Mouse (Mus musculus) midbrain, embryonic 10.5 days (tissue): Measurements from ENCODE around the gene Vill. TPM values are rescaled to one million over a fixed set of nuclear protein-coding genes. Genes with fewer than 3 reads are reported as not detected.

Experiments
- DNase-seq: peaks from one replicate; pipeline ENCODE4 v3.0.0-alpha.2; 2017; ENCODE audit warnings: low spot score
- H3K27ac ChIP-seq: fragments of 300-500 bp; sonication (generic); replicated peaks from 2 replicates; pipeline ENCODE4 v1.5.1; 2016; ENCODE audit warnings: mild to moderate bottlenecking
- H3K27me3 ChIP-seq: fragments of 300-500 bp; sonication (generic); 2 replicates; pipeline ENCODE4 v1.6.1; 2016; ENCODE audit warnings: low read depth, mild to moderate bottlenecking; ENCODE audit not compliant: poor library complexity, severe bottlenecking
- H3K36me3 ChIP-seq: fragments of 300-500 bp; sonication (generic); 2 replicates; pipeline ENCODE4 v1.6.1; 2016; ENCODE audit warnings: mild to moderate bottlenecking, moderate library complexity
- H3K4me1 ChIP-seq: fragments of 300-500 bp; sonication (generic); 2 replicates; pipeline ENCODE4 v1.6.1; 2016
- H3K4me3 ChIP-seq: fragments of 300-500 bp; sonication (generic); 2 replicates; pipeline ENCODE4 v1.5.1; 2016; ENCODE audit warnings: mild to moderate bottlenecking, moderate library complexity
- H3K9me3 ChIP-seq: fragments of 300-500 bp; sonication (generic); replicated peaks from 2 replicates; pipeline ENCODE4 v1.6.1; 2016; ENCODE audit warnings: mild to moderate bottlenecking
- WGBS: fragments of 180-500 bp; shearing (Covaris S2); methylation state at CpG from one replicate; pipeline ENCODE4 v1.1.7; 2016; 5-methylcytosine and 5-hydroxymethylcytosine counted together
- polyA plus RNA-seq: library from polyadenylated mRNA; unstranded; fragments of >200 nt; fragmentation: Nextera tagmentation; extraction: Ambion mirVana; gene quantifications from 2 replicates; pipeline ENCODE4 v1.2.1, GENCODE M21; 2016

Gene Vill
- polyA plus RNA-seq, 1 experiment from 2014 or later, result 10.5 TPM

DNA sequence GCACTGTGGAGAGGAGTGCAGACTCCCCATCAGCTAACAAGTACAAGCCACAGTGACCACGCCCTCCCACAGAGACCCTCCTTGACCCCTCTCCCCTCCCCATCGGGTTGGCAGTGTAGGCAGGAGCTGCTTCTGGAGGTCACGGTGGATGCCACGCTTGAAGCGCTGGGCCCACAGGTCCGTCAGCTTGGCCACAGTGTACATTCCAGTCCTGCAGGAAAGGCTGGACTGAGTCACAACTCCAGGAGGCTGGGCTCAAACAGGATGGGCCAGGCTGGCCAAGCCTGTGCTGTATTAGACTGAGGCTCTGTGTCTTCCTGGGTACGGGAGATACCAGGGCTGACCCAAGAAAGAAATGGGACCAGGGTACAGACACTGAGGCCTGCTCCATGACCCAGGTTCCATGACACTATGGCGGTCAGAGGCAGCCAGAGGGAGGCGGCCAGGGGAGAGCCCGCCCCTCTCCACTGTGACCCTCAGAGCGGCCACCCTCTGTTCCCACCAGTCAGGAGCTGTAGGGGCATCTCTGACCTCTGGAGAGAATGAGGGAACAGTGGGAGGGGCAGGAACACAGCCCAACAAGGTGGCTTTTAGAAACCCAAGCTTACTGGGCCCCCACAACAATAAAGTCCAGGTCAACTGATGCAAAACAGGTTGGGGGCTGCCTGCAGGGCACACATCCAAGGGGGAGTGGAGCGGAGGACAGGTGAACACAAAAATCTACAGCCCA is 39.2 kb downstream of the Vill start:
- 60% methylated on average over 12 of the region's 12 CpGs for WGBS
- Histone ChIP-seq H3K4me3 (peak overlapping the region; percentile 67), H3K4me1 (peaks cover 70% of the 10 kb centered on the region), H3K27me3 (peaks cover 91% of the 10 kb centered on the region), H3K27ac (no peak overlapping the region), H3K36me3 (no peaks in the 10 kb centered on the region), H3K9me3 (no peaks in the 10 kb centered on the region)
- no peak for DNase-seq

- 3% methylated on average over 45 of the region's 45 CpGs for WGBS
- peak overlapping the region; percentile 67 for H3K4me3 ChIP-seq
- peaks cover 66% of the 10 kb centered on the region for H3K4me1 ChIP-seq
- peaks cover 82% of the 10 kb centered on the region for H3K27me3 ChIP-seq
- peak; percentile 44 for DNase-seq
- no peaks in the 10 kb centered on the region for H3K9me3 ChIP-seq
- H3K27ac ChIP-seq, result peak overlapping the region; percentile 80
- H3K36me3 ChIP-seq, result no peaks in the 10 kb centered on the region
Measured at GRCm38 (mm10) chr9:119092473-119093418, 40.2 kb downstream of the Vill start.

DNA sequence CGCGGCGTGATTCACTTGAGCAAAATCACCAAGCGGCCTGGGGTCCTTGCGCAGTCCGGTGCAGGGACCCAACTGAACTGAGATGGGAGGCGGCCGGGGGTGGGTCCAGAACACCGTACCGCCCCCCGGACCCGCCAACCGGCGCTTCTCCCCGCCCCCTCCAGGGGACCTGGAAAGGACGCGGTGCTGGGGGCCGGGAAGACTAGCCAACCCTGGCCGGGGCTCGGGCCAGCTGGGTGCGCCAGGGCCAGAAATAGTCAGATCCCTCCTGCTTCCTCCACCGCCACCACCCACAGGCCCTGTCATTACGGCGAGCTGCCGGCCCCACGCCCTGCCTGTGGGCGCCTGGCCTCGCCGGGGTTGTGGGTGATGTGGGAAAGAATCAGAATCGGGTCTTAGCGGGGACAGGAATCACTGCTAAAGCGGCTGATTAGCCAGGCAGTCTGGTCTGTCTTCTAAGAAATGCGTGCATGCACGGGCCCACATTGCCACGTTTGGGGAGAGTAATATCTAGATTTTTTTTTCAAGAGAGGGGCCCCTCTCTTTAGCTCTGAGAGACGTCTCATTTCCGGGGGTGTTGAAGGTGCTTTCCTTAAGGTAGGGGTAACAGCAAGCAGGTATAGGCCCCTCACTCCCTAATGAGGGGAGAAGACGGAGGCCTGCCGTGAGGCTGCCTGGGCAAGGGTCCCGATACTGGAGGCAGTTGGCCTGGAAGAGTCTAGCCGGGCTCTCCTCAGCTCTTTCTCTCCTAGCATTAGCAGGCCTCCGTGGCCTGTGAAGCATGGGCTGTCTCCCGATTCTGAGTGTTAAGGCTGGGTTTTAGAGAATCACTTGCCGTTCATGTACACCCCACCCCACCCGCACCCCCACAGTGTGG is 41.1 kb downstream of the Vill start, which contains the start of gene Plcd1:
TSS of gene Plcd1 (minus strand) at position 84 of the 877 bp plus-strand sequence.
- DNase-seq, result peak; percentile 77
- Histone ChIP-seq H3K27ac (peak within 1 kb of the TSS; percentile 80), H3K27me3 (peaks cover 73% of the 10 kb centered on the region), H3K4me3 (peak within 1 kb of the TSS; percentile 67), H3K36me3 (no peaks in the 10 kb centered on the region), H3K4me1 (peaks cover 61% of the 10 kb centered on the region), H3K9me3 (no peaks in the 10 kb centered on the region)
- 10% methylated on average over 45 of the region's 45 CpGs for WGBS

- Histone ChIP-seq H3K27ac (no peak overlapping the region), H3K4me3 (no peak overlapping the region), H3K36me3 (no peaks in the 10 kb centered on the region), H3K4me1 (peaks cover 56% of the 10 kb centered on the region), H3K27me3 (peaks cover 69% of the 10 kb centered on the region), H3K9me3 (no peaks in the 10 kb centered on the region)
- no peak for DNase-seq
- 81% methylated on average over 13 of the region's 13 CpGs for WGBS
Measured at GRCm38 (mm10) chr9:119094462-119095109, 42.0 kb downstream of the Vill start.

DNA sequence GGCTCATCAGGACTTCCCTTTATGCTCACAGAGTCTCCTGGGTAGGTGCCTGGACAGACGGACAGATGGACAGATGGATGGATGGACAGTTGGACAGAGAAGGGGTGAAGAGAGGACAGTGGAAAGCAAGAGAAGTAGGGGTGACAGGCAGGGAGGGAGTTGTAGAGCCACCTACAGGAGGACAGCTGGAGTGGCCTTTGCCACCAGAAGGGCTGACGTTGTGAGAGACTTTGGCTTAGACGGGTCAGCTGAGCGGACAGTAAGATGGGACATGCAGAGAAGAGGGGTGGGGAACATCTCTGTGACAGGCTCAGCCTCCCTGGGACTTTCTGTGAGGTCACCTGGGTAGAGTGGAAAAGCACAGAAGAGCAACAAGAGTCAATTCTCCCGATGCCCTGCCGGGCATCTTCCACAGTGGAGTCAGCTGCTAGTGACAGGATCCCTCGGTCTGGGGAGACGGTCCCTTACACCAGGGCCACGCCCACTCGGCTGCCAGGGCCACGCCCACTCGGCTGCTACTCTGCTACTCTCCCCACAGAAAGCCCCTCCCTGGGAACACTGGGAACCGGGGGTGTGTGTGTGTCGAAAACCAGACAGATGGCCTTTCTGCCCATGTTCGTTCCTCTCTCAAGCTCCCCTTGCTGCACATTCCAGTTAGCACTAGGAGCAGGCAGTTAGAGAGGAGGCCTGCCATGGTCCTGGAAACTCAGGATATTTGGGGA is 47.8 kb downstream of the Vill start:
- H3K4me1 ChIP-seq, result peaks cover 39% of the 10 kb centered on the region
- H3K27ac ChIP-seq, result no peak overlapping the region
- H3K36me3 ChIP-seq, result no peaks in the 10 kb centered on the region
- H3K9me3 ChIP-seq, result no peaks in the 10 kb centered on the region
- H3K27me3 ChIP-seq, result peaks cover 28% of the 10 kb centered on the region
- DNase-seq, result no peak
- no peak overlapping the region for H3K4me3 ChIP-seq
- 21% methylated on average over 15 of the region's 15 CpGs for WGBS

GRCm38 (mm10) chr9:119101992-119102782 is 49.6 kb downstream of the Vill start, which contains the start of gene Dlec1:
Gene Dlec1 (plus strand): TSS chr9:119102478.
- no peaks in the 10 kb centered on the region for H3K9me3 ChIP-seq
- WGBS, result 4% methylated on average over 44 of the region's 44 CpGs
- H3K4me3 ChIP-seq, result peak within 1 kb of the TSS; percentile 72
- DNase-seq, result peak; percentile 84
- no peaks in the 10 kb centered on the region for H3K36me3 ChIP-seq
- peak within 1 kb of the TSS; percentile 67 for H3K27ac ChIP-seq
- peaks cover 15% of the 10 kb centered on the region for H3K27me3 ChIP-seq
- peaks cover 34% of the 10 kb centered on the region for H3K4me1 ChIP-seq

DNA sequence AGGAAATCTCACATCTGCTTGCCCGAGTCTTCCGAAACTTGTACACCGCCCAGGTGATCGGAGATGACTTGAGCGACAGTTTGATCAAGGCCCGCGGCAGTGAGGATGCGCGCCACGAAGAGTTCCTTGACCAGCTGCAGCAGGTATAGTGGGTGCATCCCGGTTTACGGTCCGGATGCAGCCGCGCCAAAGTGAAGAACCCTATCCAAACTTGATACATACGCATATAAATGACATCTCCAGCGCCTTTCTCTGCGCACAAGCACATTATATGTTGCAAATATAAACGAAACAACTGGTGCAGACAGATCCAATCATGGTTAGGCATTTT is 50.2 kb downstream of the Vill start:
- peak overlapping the region; percentile 67 for H3K27ac ChIP-seq
- H3K4me1 ChIP-seq, result peaks cover 31% of the 10 kb centered on the region
- H3K36me3 ChIP-seq, result no peaks in the 10 kb centered on the region
- H3K9me3 ChIP-seq, result no peaks in the 10 kb centered on the region
- no peak for DNase-seq
- H3K4me3 ChIP-seq, result peak overlapping the region; percentile 72
- H3K27me3 ChIP-seq, result peaks cover 15% of the 10 kb centered on the region
- WGBS, result 3% methylated on average over 19 of the region's 19 CpGs

DNA sequence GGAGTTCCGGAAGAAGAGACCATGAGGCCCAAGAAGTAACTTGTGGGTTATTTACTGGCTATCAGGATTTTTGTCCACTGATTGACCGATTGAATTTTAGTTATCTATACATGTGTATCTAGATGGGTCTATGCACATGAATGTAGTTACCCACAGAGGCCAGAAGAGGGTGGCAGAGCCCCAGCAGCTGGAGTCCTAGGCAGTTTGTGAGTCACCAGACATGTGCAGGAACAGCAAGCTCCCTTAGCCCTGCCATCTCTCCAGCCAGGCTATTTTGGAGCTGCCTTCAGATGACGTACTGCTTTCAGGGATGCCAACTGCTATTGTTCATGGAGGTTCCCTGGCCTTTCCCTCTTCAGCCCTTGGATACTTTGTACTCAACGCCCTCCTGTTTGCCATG is 55.0 kb downstream of the Vill start:
- Histone ChIP-seq H3K27me3 (peaks cover 15% of the 10 kb centered on the region), H3K27ac (no peak overlapping the region), H3K4me1 (peaks cover 24% of the 10 kb centered on the region), H3K36me3 (no peaks in the 10 kb centered on the region), H3K4me3 (no peak overlapping the region), H3K9me3 (no peaks in the 10 kb centered on the region)
- no peak for DNase-seq
- WGBS, result 88% methylated on average over 4 of the region's 4 CpGs

GRCm38 (mm10) chr9:119109685-119110353 is 57.2 kb downstream of the Vill start:
- DNase-seq, result no peak
- no peaks in the 10 kb centered on the region for H3K27me3 ChIP-seq
- WGBS, result 51% methylated on average over 12 of the region's 12 CpGs
- H3K27ac ChIP-seq, result 0 out of 2 replicates have a peak overlapping the region, but pooled peaks have one; percentile 46
- no peaks in the 10 kb centered on the region for H3K9me3 ChIP-seq
- H3K36me3 ChIP-seq, result no peaks in the 10 kb centered on the region
- no peak overlapping the region for H3K4me3 ChIP-seq
- peaks cover 16% of the 10 kb centered on the region for H3K4me1 ChIP-seq

DNA sequence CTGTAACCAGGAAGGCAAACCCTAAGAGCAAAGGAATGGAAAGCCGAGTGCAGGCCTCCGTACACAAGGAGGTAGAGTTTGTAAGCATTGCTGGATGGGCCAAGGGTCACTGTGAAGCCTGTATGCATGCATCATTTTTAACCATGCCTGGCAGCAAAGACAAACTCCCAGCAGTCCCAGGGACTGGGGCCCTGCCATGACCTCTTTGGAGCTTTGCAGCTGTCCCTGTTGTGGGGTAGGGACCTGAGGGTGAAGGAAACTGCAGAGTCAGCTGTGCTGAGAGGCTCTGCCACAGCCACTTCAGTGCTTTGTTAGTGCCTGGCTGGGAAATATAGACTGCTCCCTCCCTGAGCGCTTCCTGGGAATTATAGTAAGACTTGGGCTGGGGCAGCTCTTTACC is 58.1 kb downstream of the Vill start:
- Histone ChIP-seq H3K4me3 (no peak overlapping the region), H3K4me1 (peaks cover 16% of the 10 kb centered on the region), H3K27ac (peak overlapping the region; percentile 74), H3K9me3 (no peaks in the 10 kb centered on the region), H3K36me3 (no peaks in the 10 kb centered on the region), H3K27me3 (no peaks in the 10 kb centered on the region)
- WGBS, result 44% methylated on average over 3 of the region's 3 CpGs
- DNase-seq, result no peak
